Mouse (Mus musculus) limb, embryonic 15.5 days (tissue): Measurements from ENCODE around the gene Acvr2a. TPM values are rescaled to one million over a fixed set of nuclear protein-coding genes. Genes with fewer than 3 reads are reported as not detected.

Experiments
- ATAC-seq: fragments of 200-750 bp; cut with Nextera tagmentation; 2 replicates; pipeline ENCODE4 v1.8.0; 2017; ENCODE audit warnings: low read depth, moderate TSS enrichment; ENCODE audit not compliant: insufficient number of reproducible peaks, low FRiP score, low TSS enrichment
- H3K27ac ChIP-seq: fragments of 300-500 bp; sonication (generic); 2 replicates; pipeline ENCODE4 v1.5.1; 2015; ENCODE audit warnings: moderate library complexity, mild to moderate bottlenecking, inconsistent platforms
- H3K27me3 ChIP-seq: fragments of 300-500 bp; sonication (generic); 2 replicates; pipeline ENCODE4 v1.6.1; 2015; ENCODE audit warnings: inconsistent platforms
- H3K36me3 ChIP-seq: fragments of 300-500 bp; sonication (generic); 2 replicates; pipeline ENCODE4 v1.6.1; 2015; ENCODE audit warnings: inconsistent platforms
- H3K4me1 ChIP-seq: fragments of 300-500 bp; sonication (generic); 2 replicates; pipeline ENCODE4 v1.6.1; 2015; ENCODE audit warnings: inconsistent platforms
- H3K4me2 ChIP-seq: fragments of 300-500 bp; sonication (generic); 2 replicates; pipeline ENCODE4 v1.6.1; 2015; ENCODE audit warnings: mild to moderate bottlenecking, inconsistent platforms
- H3K4me3 ChIP-seq: fragments of 300-500 bp; sonication (generic); 2 replicates; pipeline ENCODE4 v1.5.1; 2015; ENCODE audit warnings: mild to moderate bottlenecking, inconsistent platforms
- H3K9ac ChIP-seq: fragments of 300-500 bp; sonication (generic); 2 replicates; pipeline ENCODE4 v1.6.1; 2015; ENCODE audit warnings: inconsistent platforms
- H3K9me3 ChIP-seq: fragments of 300-500 bp; sonication (generic); 2 replicates; pipeline ENCODE4 v1.6.1; 2016; ENCODE audit warnings: inconsistent platforms
- whole genome bisulfite sequencing: fragments of 180-500 bp; shearing (Covaris S2); methylation state at CpG from one replicate; pipeline ENCODE4 v1.1.7; 2015; 5-methylcytosine and 5-hydroxymethylcytosine counted together
- polyA plus RNA-seq: library from polyadenylated mRNA; unstranded; fragments of >200 nt; fragmentation: Nextera tagmentation; extraction: Ambion mirVana; gene quantifications from 2 replicates; pipeline ENCODE4 v1.2.1, GENCODE M21; 2015

The Acvr2a gene
- polyA plus RNA-seq, 1 experiment from 2014 or later, result 19.5 TPM

- Histone ChIP-seq H3K4me2 (no peak overlapping the region), H3K27me3 (no peaks in the 10 kb centered on the region), H3K4me1 (no peaks in the 10 kb centered on the region), H3K9me3 (no peaks in the 10 kb centered on the region), H3K4me3 (no peak overlapping the region), H3K27ac (no peak overlapping the region), H3K9ac (no peak overlapping the region), H3K36me3 (peaks cover 24% of the 10 kb centered on the region)
- no peak for ATAC-seq
- WGBS, result 39% methylated on average over 2 of the region's 2 CpGs
These were observed 95.0 kb downstream of the Acvr2a start for GRCm38 (mm10) chr2:48908866-48909265.

- Histone ChIP-seq H3K9ac (no peak overlapping the region), H3K36me3 (peaks cover 27% of the 10 kb centered on the region), H3K4me1 (no peaks in the 10 kb centered on the region), H3K27ac (no peak overlapping the region), H3K4me3 (no peak overlapping the region), H3K9me3 (no peaks in the 10 kb centered on the region), H3K27me3 (no peaks in the 10 kb centered on the region), H3K4me2 (no peak overlapping the region)
- no peak for ATAC-seq
- 61% methylated on average over 1 of the region's 1 CpGs for WGBS
These were observed 100.3 kb downstream of the Acvr2a start for GRCm38 (mm10) chr2:48914185-48914584.

- H3K27ac ChIP-seq, result no peak overlapping the region
- H3K36me3 ChIP-seq, result peaks cover 27% of the 10 kb centered on the region
These were observed 101.9 kb downstream of the Acvr2a start for GRCm38 (mm10) chr2:48915832-48916231.

DNA sequence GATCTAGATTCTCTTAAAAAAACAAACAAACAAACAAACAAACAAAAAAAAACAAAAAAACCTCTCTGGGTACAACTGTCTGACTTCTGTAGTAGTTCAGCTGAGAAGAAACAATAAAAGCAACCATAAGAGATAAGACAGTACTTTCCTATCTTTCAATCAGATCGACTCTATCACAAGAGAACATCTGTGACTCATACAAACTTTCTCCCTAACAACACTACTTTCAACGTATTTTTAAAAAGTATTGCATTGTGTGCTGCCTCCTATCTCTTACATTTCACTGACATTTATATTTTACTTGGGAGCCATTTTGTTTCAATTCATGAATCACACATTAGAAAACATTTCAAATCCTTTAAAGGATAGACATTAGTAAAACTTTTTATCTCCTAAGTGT lies 121.1 kb downstream of the Acvr2a start:
- no peak for ATAC-seq
- Histone ChIP-seq H3K27ac (no peak overlapping the region), H3K27me3 (no peaks in the 10 kb centered on the region), H3K9ac (no peak overlapping the region), H3K4me1 (no peaks in the 10 kb centered on the region), H3K36me3 (peaks cover 10% of the 10 kb centered on the region), H3K9me3 (no peaks in the 10 kb centered on the region), H3K4me3 (no peak overlapping the region), H3K4me2 (no peak overlapping the region)
- 76% methylated on average over 2 of the region's 2 CpGs for WGBS

More at GRCm38 (mm10) chr2:48915832-48916231, 101.9 kb downstream of the Acvr2a start:
- ATAC-seq, result no peak
- Histone ChIP-seq H3K27me3 (no peaks in the 10 kb centered on the region), H3K9ac (no peak overlapping the region), H3K4me3 (no peak overlapping the region), H3K4me2 (no peak overlapping the region), H3K4me1 (no peaks in the 10 kb centered on the region), H3K9me3 (no peaks in the 10 kb centered on the region)

- no peaks in the 10 kb centered on the region for H3K36me3 ChIP-seq
- H3K9me3 ChIP-seq, result no peaks in the 10 kb centered on the region
- no peak overlapping the region for H3K9ac ChIP-seq
- WGBS, result 52% methylated on average over 3 of the region's 3 CpGs
- H3K27ac ChIP-seq, result no peak overlapping the region
- peak overlapping the region; percentile 90 for H3K4me3 ChIP-seq
- ATAC-seq, result no peak
- peaks cover 7% of the 10 kb centered on the region for H3K4me1 ChIP-seq
- no peaks in the 10 kb centered on the region for H3K27me3 ChIP-seq
- peak overlapping the region; percentile 55 for H3K4me2 ChIP-seq
These were observed 133.9 kb downstream of the Acvr2a start for GRCm38 (mm10) chr2:48947761-48948160.

DNA sequence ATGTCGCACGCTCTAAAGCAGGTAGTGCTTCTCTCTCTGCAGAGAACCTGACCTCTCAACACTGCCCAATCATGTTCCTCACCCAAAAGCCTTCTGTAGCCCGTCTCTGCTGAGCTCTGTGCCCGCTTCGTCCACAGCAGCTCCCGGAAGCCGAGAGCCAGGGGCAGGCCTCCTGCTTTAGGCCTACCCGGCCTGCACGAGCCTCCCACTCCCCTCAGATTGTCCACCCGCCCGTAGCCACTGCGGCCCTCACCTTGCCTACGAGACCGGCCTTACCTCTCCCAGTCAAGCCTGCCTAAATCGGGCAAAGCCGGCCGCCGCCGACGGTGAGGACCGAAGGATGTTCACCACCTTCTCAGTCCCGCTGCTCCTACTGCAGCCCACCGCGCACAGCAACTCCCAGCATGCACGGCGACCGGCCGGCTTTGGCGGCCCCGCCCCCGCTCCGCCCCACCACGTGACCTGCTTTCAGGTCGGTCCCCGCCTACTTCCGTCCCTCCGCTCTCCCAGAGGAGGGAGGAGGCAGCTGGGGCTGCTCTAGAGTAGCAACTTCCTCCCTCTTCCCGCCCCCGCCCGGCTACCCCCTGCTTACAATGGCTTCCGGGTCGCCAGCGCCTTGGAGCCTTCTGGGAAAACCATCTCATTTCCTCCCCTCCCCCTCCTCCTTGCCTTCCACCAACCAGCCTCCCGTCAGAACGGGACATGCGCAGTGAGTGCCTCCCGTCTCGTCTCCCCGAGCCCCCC lies 135.1 kb downstream of the Acvr2a start, which contains the start of gene Mbd5:
Gene Mbd5 (plus strand): TSS at position 668 of the 744 bp plus-strand sequence.
- H3K4me3 ChIP-seq, result peak within 1 kb of the TSS; percentile 90
- WGBS, result under 1% methylated on average over 47 of the region's 49 CpGs
- H3K9ac ChIP-seq, result peak within 1 kb of the TSS; percentile 88
- peaks cover 7% of the 10 kb centered on the region for H3K4me1 ChIP-seq
- no peaks in the 10 kb centered on the region for H3K27me3 ChIP-seq
- no peaks in the 10 kb centered on the region for H3K36me3 ChIP-seq
- peak within 1 kb of the TSS; percentile 98 for H3K27ac ChIP-seq
- peak; percentile 100 for ATAC-seq
- no peaks in the 10 kb centered on the region for H3K9me3 ChIP-seq
- peak within 1 kb of the TSS; percentile 57 for H3K4me2 ChIP-seq

GRCm38 (mm10) chr2:48949743-48950251 lies 135.9 kb downstream of the Acvr2a start:
- Histone ChIP-seq H3K4me3 (peak overlapping the region; percentile 90), H3K9me3 (no peaks in the 10 kb centered on the region), H3K9ac (peak overlapping the region; percentile 76), H3K4me1 (peaks cover 7% of the 10 kb centered on the region), H3K36me3 (no peaks in the 10 kb centered on the region), H3K27me3 (no peaks in the 10 kb centered on the region), H3K27ac (peak overlapping the region; percentile 98), H3K4me2 (peak overlapping the region; percentile 57)
- WGBS, result 0% methylated on average over 8 of the region's 9 CpGs
- ATAC-seq, result no peak; the same call in 1 of the 2 replicates

- WGBS, result 0% methylated on average over 2 of the region's 2 CpGs
- Histone ChIP-seq H3K4me2 (peak within 1 kb of the TSS; percentile 57), H3K27me3 (no peaks in the 10 kb centered on the region), H3K9me3 (no peaks in the 10 kb centered on the region), H3K9ac (peak within 1 kb of the TSS; percentile 76), H3K27ac (peak within 1 kb of the TSS; percentile 98), H3K4me1 (peaks cover 7% of the 10 kb centered on the region), H3K4me3 (peak within 1 kb of the TSS; percentile 90), H3K36me3 (no peaks in the 10 kb centered on the region)
- ATAC-seq, result no peak
These were observed 136.2 kb downstream of the Acvr2a start, which contains the start of gene Orc4 for GRCm38 (mm10) chr2:48950252-48950315. Orc4 (minus strand) TSS chr2:48950277.

DNA sequence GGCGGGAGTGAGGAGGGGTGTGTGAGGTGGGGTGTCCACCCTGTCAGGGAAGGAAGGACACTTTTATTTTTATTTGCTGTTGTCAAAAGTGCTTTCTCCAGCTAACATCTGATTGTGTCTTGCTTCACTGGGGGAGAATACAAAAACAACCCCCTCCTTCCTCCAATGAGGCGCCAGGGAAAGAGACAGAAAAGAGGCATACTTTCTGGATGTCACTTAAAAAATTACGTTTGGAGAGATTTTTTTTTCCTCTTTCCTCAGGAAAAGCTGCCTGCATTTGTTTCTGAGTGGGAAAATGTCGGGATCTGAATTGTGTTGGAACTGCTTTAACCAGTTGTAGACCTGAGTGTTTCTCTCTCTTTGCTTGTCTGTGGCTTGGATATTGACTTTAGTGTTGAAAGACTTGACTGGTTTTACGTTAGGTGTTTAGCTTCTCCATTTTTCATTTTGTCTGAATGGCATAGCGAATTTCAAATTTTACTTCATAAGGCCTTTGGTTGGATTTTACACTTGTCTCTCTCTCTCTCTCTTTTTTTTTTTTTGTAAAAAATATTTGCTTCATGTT lies 136.5 kb downstream of the Acvr2a start:
- H3K9ac ChIP-seq, result peak overlapping the region; percentile 76
- H3K9me3 ChIP-seq, result no peaks in the 10 kb centered on the region
- peak overlapping the region; percentile 57 for H3K4me2 ChIP-seq
- H3K4me3 ChIP-seq, result peak overlapping the region; percentile 90
- H3K27ac ChIP-seq, result peak overlapping the region; percentile 98
- WGBS, result 8% methylated on average over 5 of the region's 6 CpGs
- H3K4me1 ChIP-seq, result peaks cover 7% of the 10 kb centered on the region
- no peaks in the 10 kb centered on the region for H3K36me3 ChIP-seq
- no peaks in the 10 kb centered on the region for H3K27me3 ChIP-seq
- no peak for ATAC-seq

Other genes starting within 250 kb of the Acvr2a start
- 28.2 and 28.8 TPM in 2 replicates for gene Mbd5, start 135.4 kb downstream of the Acvr2a start, polyA plus RNA-seq
- 88.0 and 92.1 TPM in 2 replicates for gene Orc4, start 136.2 kb downstream of the Acvr2a start, polyA plus RNA-seq